In the genomic region with DNA sequence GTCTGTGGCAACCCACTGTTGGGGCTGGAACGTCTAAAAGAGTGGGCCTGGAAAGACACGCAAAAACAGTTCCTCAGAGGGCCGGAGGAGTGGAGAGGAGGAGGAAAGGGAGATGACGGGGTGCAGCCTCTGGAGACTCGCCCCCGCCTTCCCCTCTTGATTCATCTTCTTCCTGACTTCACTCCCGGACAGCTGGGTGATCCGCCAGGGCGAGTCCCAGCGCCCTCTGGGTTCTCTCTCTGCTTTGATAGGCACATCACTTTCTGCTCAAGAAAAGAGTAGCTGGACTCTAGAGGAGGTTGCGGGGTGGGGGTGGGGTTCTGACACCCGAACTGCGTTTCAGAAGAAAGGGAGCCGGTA, we compare ENCODE assay signal across 7 mouse cellular contexts. TPM values are rescaled to one million over a fixed set of nuclear protein-coding genes. Genes with fewer than 3 reads are reported as not detected.
DNase-seq lines count a peak whose midpoint lies in the region; ATAC-seq and TF ChIP-seq lines count a peak whose summit lies in the region.

No protein-coding gene starts in this region.

- H3K36me3 ChIP-seq in intestine, postnatal 0 days (ENCODE audit: control insufficient read depth, insufficient read depth) = peaks cover 3% of the 10 kb centered on the region; the same call in 1 of the 2 replicates
- H3K36me3 ChIP-seq in limb, embryonic 15.5 days = 0 out of 2 replicates have a peak, but pooled peaks cover 3% of the 10 kb centered on the region
- H3K36me3 ChIP-seq in midbrain, embryonic 14.5 days (ENCODE audit: control insufficient read depth, insufficient read depth, low read length) = peaks cover 4% of the 10 kb centered on the region; the same call in 1 of the 2 replicates

- no peaks in the 10 kb centered on the region for H3K27me3 ChIP-seq in intestine, postnatal 0 days (replicated peaks; ENCODE audit: control insufficient read depth, insufficient read depth, low read length)
- H3K27me3 ChIP-seq in limb, embryonic 15.5 days = no peaks in the 10 kb centered on the region
- H3K27me3 ChIP-seq in midbrain, embryonic 14.5 days (ENCODE audit: control insufficient read depth, insufficient read depth, low read length) = no peaks in the 10 kb centered on the region

- peak overlapping the region; percentile 80 for H3K9ac ChIP-seq in intestine, postnatal 0 days (ENCODE audit: low read depth, low read length)
- peak overlapping the region; percentile 79 for H3K9ac ChIP-seq in limb, embryonic 15.5 days
- H3K9ac ChIP-seq in midbrain, embryonic 14.5 days (replicated peaks; ENCODE audit: low read length) = peak overlapping the region; percentile 69

- peaks cover 3% of the 10 kb centered on the region; the same call in 1 of the 2 replicates for H3K4me1 ChIP-seq in intestine, postnatal 0 days (replicated peaks; ENCODE audit: control insufficient read depth, insufficient read depth, low read length)
- H3K4me1 ChIP-seq in limb, embryonic 15.5 days = peaks cover 25% of the 10 kb centered on the region
- peaks cover 18% of the 10 kb centered on the region for H3K4me1 ChIP-seq in midbrain, embryonic 14.5 days (ENCODE audit: control insufficient read depth, insufficient read depth, low read length)

- peak; percentile 23; the same call in 1 of the 2 replicates for TF ChIP-seq CTCF in intestine, postnatal 0 days (IDR thresholded peaks at IDR 0.05; ENCODE audit: low read depth)

- no peaks in the 10 kb centered on the region for H3K9me3 ChIP-seq in intestine, postnatal 0 days (ENCODE audit: control insufficient read depth)
- H3K9me3 ChIP-seq in limb, embryonic 15.5 days = no peaks in the 10 kb centered on the region
- H3K9me3 ChIP-seq in midbrain, embryonic 14.5 days (ENCODE audit: control insufficient read depth, low read length) = no peaks in the 10 kb centered on the region

- peak overlapping the region; percentile 91 for H3K27ac ChIP-seq in intestine, postnatal 0 days (ENCODE audit: low read depth, low read length)
- H3K27ac ChIP-seq in limb, embryonic 15.5 days = peak overlapping the region; percentile 85
- H3K27ac ChIP-seq in midbrain, embryonic 14.5 days (replicated peaks; ENCODE audit: low read depth, low read length) = peak overlapping the region; percentile 80

- H3K4me2 ChIP-seq in intestine, postnatal 0 days (replicated peaks; ENCODE audit: low read depth) = peak overlapping the region; percentile 73
- H3K4me2 ChIP-seq in limb, embryonic 15.5 days = peak overlapping the region; percentile 73
- peak overlapping the region; percentile 86 for H3K4me2 ChIP-seq in midbrain, embryonic 14.5 days (ENCODE audit: low read length)

- whole genome bisulfite sequencing in intestine, postnatal 0 days = 0% methylated on average over 14 of the region's 14 CpGs
- under 1% methylated on average over 14 of the region's 14 CpGs for WGBS in limb, embryonic 15.5 days
- WGBS in midbrain, embryonic 14.5 days = 0% methylated on average over 14 of the region's 14 CpGs

- peak; percentile 43 for DNase-seq in adipocyte (ENCODE audit: low spot score)
- peak; percentile 63 for DNase-seq in embryo, embryonic 11 days
- DNase-seq in heart, adult 11 months = peak; percentile 98
- peak; percentile 46 for DNase-seq in midbrain, embryonic 14.5 days
- peak; percentile 44 to 56 for DNase-seq in spleen, adult 18-20 months

- ATAC-seq in intestine, postnatal 0 days = no peak; the same call in 1 of the 2 replicates
- ATAC-seq in limb, embryonic 15.5 days (ENCODE audit: insufficient number of reproducible peaks, low FRiP score, low TSS enrichment, low read depth) = no peak
- ATAC-seq in midbrain, embryonic 14.5 days (ENCODE audit: low FRiP score, low TSS enrichment) = no peak

- peak overlapping the region; percentile 87 for H3K4me3 ChIP-seq in intestine, postnatal 0 days (ENCODE audit: low read depth, low read length)
- peak overlapping the region; percentile 90 for H3K4me3 ChIP-seq in limb, embryonic 15.5 days
- peak overlapping the region; percentile 84 for H3K4me3 ChIP-seq in midbrain, embryonic 14.5 days (replicated peaks; ENCODE audit: low read depth, low read length)

RNA-seq across cellular contexts. Expression of gene Haus8, which starts 0.4 kb away (rescaled TPM):
- polyA plus RNA-seq in intestine, postnatal 0 days (2015; fragmentation: Nextera tagmentation; extraction: Ambion mirVana) = 12.9 and 13.1 TPM in 2 replicates
- polyA plus RNA-seq in limb, embryonic 15.5 days (2015; fragmentation: Nextera tagmentation; extraction: Ambion mirVana) = 52.2 and 54.9 TPM in 2 replicates
- 52.0 and 59.5 TPM in 2 replicates for polyA plus RNA-seq in midbrain, embryonic 14.5 days (2014; fragmentation: Nextera tagmentation; extraction: Ambion mirVana)

RNA-seq across cellular contexts. Expression of gene Myo9b, which starts 0.6 kb away (rescaled TPM):
- 6.5 and 7.2 TPM in 2 replicates for polyA plus RNA-seq in intestine, postnatal 0 days (2015; fragmentation: Nextera tagmentation; extraction: Ambion mirVana)
- polyA plus RNA-seq in limb, embryonic 15.5 days (2015; fragmentation: Nextera tagmentation; extraction: Ambion mirVana) = 25.5 and 27.1 TPM in 2 replicates
- polyA plus RNA-seq in midbrain, embryonic 14.5 days (2014; fragmentation: Nextera tagmentation; extraction: Ambion mirVana) = 15.5 and 16.8 TPM in 2 replicates

Comparison
In these comparisons a context has a peak if more than half of its experiments do, and no peak if none do; other contexts are left out.
1. DNase-seq: peak in every context shown above with its lines; median percentile 98 in heart, adult 11 months; 63 in embryo, embryonic 11 days; 50 in spleen, adult 18-20 months; 46 in midbrain, embryonic 14.5 days; 43 in adipocyte.